Mouse (Mus musculus): Measurements from ENCODE around the gene Nasp. TPM values are rescaled to one million over a fixed set of nuclear protein-coding genes. Genes with fewer than 3 reads are reported as not detected.

Gene Nasp
- polyA plus RNA-seq, 1 experiment from 2014 or later, result 352 TPM

DNA sequence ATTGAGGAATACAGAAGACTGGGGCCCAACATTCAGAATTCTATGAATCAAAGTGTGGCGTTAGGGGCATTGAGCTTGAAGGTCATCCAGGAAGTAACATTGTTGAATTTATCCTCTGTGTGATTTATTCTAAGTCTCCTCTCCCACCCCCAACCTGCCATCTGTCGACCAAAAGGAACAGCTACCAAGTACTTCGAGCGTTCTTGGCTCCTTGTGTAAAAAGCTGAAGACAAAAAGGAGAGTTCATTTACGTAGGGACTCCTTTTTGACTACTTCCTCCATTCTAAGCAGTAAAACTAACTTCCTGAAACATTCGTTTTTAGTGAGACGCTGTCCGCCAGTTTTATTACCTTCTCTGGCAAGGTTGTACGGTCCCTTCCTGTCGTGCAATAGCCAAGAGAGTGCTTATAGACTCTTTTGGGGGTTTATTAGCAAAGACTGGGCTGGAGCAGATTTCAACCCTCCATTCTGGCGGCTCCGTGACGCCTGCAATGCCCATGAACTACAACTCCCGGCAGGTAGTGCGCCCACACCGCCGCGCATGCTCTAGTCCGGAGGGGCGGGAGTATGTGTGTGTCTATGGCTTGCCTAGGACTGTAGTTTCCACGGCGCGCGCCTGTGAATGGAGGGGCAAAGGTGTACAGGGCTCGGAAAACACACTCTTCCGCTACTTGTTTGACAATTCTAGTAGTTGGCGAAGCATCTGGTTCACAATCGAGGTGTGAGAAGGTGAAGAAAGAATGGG lies 71.0 kb downstream of the Nasp start:
- Histone ChIP-seq H3K36me3 (ENCODE audit: control insufficient read depth, insufficient read depth, low read length) (no peaks in the 10 kb centered on the region), H3K4me1 (replicated peaks; ENCODE audit: control insufficient read depth, insufficient read depth, low read length) (no peaks in the 10 kb centered on the region), H3K4me2 (ENCODE audit: low read depth, low read length, severe bottlenecking) (peak overlapping the region; percentile 81), H3K4me3 (ENCODE audit: low read depth, low read length) (peak overlapping the region; percentile 91), H3K27me3 (ENCODE audit: control insufficient read depth, insufficient read depth, low read length) (no peaks in the 10 kb centered on the region), H3K27ac (ENCODE audit: low read depth, low read length) (peak overlapping the region; percentile 91), H3K9ac (ENCODE audit: low read length) (peak overlapping the region; percentile 85), H3K9me3 (ENCODE audit: control insufficient read depth, low read length) (no peaks in the 10 kb centered on the region)
- DNase-seq (ENCODE audit: low spot score) (peak; percentile 95), ATAC-seq (replicated peaks; ENCODE audit: low FRiP score) (peak; percentile 95)
- WGBS, result under 1% methylated on average over 28 of the region's 28 CpGs

DNA sequence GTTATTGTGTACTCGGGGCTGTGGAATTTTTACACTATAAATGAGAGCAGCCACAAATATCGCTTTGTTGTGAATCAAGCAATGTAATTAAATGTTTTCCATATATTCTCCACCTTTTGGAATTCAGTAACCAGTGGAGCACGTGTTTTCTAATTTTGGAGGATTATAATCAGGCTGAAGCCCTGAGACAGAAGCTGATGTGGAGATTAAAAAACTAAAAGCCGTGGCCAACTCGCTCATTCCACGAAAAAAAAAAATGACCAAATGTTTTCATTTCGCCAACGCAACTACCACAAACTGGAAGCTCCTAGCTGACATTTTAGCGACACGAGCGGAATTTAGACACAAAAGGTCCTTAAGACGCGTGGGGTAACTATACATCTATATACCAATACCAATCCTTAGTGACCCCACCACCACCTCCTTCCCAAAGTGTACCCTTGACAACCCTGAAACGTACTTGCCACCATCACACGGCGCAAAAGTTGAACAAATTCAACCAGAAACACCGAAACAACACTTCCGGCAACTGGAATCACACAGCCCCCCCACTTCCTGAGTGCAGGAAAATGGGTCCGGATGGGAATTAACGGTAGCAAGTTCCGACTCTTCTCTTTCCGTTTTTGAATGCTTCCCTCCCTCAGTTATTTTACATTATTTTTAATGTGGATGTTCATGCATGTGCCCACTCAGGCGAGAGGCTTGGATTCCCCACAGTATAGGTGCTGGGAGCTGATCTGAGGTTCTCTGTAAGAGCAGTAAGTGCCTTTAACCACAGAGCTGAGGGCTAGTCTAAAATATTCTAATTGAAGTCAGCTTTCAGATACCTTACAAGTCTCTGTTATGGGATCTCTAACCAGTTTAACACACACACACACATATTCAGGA lies 72.1 kb downstream of the Nasp start, which contains the start of gene Tmem69:
Gene Tmem69, minus strand, starts transcription at position 524 of the 888 bp plus-strand sequence.
- Histone ChIP-seq H3K27me3 (ENCODE audit: control insufficient read depth, insufficient read depth, low read length) (no peaks in the 10 kb centered on the region), H3K4me2 (ENCODE audit: low read depth, low read length, severe bottlenecking) (peak within 1 kb of the TSS; percentile 81), H3K4me3 (ENCODE audit: low read depth, low read length) (peak within 1 kb of the TSS; percentile 91), H3K9me3 (ENCODE audit: control insufficient read depth, low read length) (no peaks in the 10 kb centered on the region), H3K9ac (ENCODE audit: low read length) (peak within 1 kb of the TSS; percentile 85), H3K36me3 (ENCODE audit: control insufficient read depth, insufficient read depth, low read length) (no peaks in the 10 kb centered on the region), H3K27ac (ENCODE audit: low read depth, low read length) (peak within 1 kb of the TSS; percentile 91), H3K4me1 (replicated peaks; ENCODE audit: control insufficient read depth, insufficient read depth, low read length) (no peaks in the 10 kb centered on the region)
- WGBS, result 3% methylated on average over 23 of the region's 23 CpGs
- peak; percentile 81 for DNase-seq (ENCODE audit: low spot score)
- no peak for ATAC-seq (replicated peaks; ENCODE audit: low FRiP score)

DNA sequence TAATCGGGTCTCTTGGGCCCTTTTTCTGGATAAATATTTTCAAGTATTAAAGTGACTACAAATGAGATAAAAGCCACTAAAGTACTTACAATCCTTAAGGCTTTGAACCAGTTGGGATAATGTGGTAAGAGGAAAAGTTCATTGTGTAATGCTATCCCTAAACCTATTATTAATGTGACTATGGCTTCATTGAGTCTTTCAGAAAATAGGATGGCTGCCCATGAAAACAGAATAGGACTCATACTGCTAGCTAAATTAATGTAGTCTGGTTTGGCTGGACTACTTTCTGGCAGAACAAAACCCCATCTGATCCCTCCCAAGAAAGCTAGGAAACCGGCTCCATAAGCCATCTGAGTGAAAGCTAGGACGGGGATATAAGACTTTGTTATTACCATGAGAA lies 74.7 kb downstream of the Nasp start:
- ATAC-seq (replicated peaks; ENCODE audit: low FRiP score), result no peak
- Histone ChIP-seq H3K9me3 (ENCODE audit: control insufficient read depth, low read length) (no peaks in the 10 kb centered on the region), H3K27ac (ENCODE audit: low read depth, low read length) (no peak overlapping the region), H3K27me3 (ENCODE audit: control insufficient read depth, insufficient read depth, low read length) (no peaks in the 10 kb centered on the region), H3K4me1 (replicated peaks; ENCODE audit: control insufficient read depth, insufficient read depth, low read length) (no peaks in the 10 kb centered on the region), H3K9ac (ENCODE audit: low read length) (no peak overlapping the region), H3K4me3 (ENCODE audit: low read depth, low read length) (no peak overlapping the region), H3K36me3 (ENCODE audit: control insufficient read depth, insufficient read depth, low read length) (no peaks in the 10 kb centered on the region), H3K4me2 (ENCODE audit: low read depth, low read length, severe bottlenecking) (no peak overlapping the region)
- 81% methylated on average over 3 of the region's 3 CpGs for WGBS
- DNase-seq (ENCODE audit: low spot score), result no peak

Other genes starting within 250 kb of the Nasp start
- gene Mast2, start 163.8 kb downstream of the Nasp start, polyA plus RNA-seq (2014; fragmentation: Nextera tagmentation; extraction: Ambion mirVana), result 37.6 and 44.1 TPM in 2 replicates
- 8.1 and 8.8 TPM in 2 replicates for gene Ipp, start 120.4 kb downstream of the Nasp start, polyA plus RNA-seq (2014; fragmentation: Nextera tagmentation; extraction: Ambion mirVana)
- 30.3 and 30.7 TPM in 2 replicates for gene Tmem69, start 72.0 kb downstream of the Nasp start, polyA plus RNA-seq (2014; fragmentation: Nextera tagmentation; extraction: Ambion mirVana)
- gene Gpbp1l1, start 70.3 kb downstream of the Nasp start, polyA plus RNA-seq (2014; fragmentation: Nextera tagmentation; extraction: Ambion mirVana), result 35.7 and 38.1 TPM in 2 replicates
- 2.6 and 3.5 TPM in 2 replicates for gene Ccdc17, start 31.3 kb downstream of the Nasp start, polyA plus RNA-seq (2014; fragmentation: Nextera tagmentation; extraction: Ambion mirVana)
- gene Akr1a1, start 23.7 kb upstream of the Nasp start, polyA plus RNA-seq (2014; fragmentation: Nextera tagmentation; extraction: Ambion mirVana), result 501 and 559 TPM in 2 replicates
- 1,036 and 1,079 TPM in 2 replicates for gene Prdx1, start 57.6 kb upstream of the Nasp start, polyA plus RNA-seq (2014; fragmentation: Nextera tagmentation; extraction: Ambion mirVana)
- gene Mmachc, start 80.5 kb upstream of the Nasp start, polyA plus RNA-seq (2014; fragmentation: Nextera tagmentation; extraction: Ambion mirVana), result 33.6 and 33.9 TPM in 2 replicates
- gene Ccdc163, start 80.6 kb upstream of the Nasp start, polyA plus RNA-seq (2014; fragmentation: Nextera tagmentation; extraction: Ambion mirVana), result 33.5 and 33.7 TPM in 2 replicates
- gene Tesk2, start 93.0 kb upstream of the Nasp start, polyA plus RNA-seq (2014; fragmentation: Nextera tagmentation; extraction: Ambion mirVana), result 8.6 TPM in 2 replicates
- gene Toe1, start 179.7 kb upstream of the Nasp start, polyA plus RNA-seq (2014; fragmentation: Nextera tagmentation; extraction: Ambion mirVana), result 34.3 and 37.0 TPM in 2 replicates
- gene Mutyh, start 179.8 kb upstream of the Nasp start, polyA plus RNA-seq (2014; fragmentation: Nextera tagmentation; extraction: Ambion mirVana), result 20.3 and 20.9 TPM in 2 replicates
- 1.5 and 1.6 TPM in 2 replicates for gene Hpdl, start 193.8 kb upstream of the Nasp start, polyA plus RNA-seq (2014; fragmentation: Nextera tagmentation; extraction: Ambion mirVana)
- gene Zswim5, start 249.4 kb upstream of the Nasp start, polyA plus RNA-seq (2014; fragmentation: Nextera tagmentation; extraction: Ambion mirVana), result 10.9 and 12.4 TPM in 2 replicates

All from forebrain, embryonic 11.5 days (tissue).